Mouse (Mus musculus): ENCODE results near the gene Pcyt1a. TPM values are rescaled to one million over a fixed set of nuclear protein-coding genes. Genes with fewer than 3 reads are reported as not detected.
A peak's percentile ranks its signal among the peaks of the same experiment; 100 is the strongest.

The Pcyt1a gene
- polyA plus RNA-seq, 1 experiment, result 14.6 TPM

DNA sequence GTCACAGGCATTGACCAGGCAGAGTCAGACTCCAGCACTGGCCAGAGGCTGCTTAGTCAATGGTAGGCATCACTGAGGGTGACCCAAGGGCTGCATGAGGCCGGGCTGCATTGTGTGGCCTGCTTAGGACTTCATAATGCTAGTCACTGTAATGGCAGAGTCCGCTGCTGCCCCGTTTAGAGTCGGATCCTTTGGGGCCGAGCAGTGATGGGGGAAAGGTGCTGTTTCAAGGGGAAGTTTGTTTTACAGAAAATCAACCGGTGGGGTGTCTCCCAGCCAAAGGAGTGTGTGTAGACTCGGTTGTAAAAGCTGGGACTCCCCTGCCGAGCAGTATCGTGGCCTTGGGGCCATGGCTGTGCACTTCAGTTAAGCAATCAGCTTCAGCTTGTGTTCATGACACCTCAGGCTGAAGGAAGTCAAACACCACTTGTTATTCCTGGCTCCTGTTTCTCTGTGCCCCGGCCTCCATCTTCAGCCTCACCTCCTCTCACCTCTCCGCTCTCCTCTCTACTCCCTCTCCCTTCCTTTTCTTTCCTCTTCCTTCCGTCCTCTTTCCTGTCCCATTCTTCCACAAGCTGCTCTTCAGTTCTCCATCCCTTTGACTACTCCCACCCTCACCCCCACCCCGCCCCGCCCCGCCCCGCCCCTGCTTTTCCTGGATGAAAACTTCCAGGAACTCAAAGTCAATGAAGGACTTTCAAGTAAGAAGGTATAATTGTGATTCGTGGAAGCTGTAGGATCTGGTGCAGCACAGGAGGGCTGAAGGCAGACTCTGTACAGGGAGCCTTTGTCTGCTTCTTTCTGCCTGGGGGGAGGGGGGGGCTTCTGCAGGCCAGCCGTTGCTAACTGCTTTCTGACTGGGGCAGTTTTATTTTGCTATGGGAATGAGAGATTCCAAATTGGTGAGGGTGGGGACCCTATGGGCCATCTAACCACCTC lies 79.9 kb downstream of the Pcyt1a start:
- Histone ChIP-seq H3K4me1 (ENCODE audit: control insufficient read depth, insufficient read depth, low read length) (peaks cover 16% of the 10 kb centered on the region), H3K4me3 (ENCODE audit: low read depth, low read length) (peak overlapping the region; percentile 8), H3K9ac (ENCODE audit: low read depth, poor library complexity, severe bottlenecking) (peak overlapping the region; percentile 2; the same call in 1 of the 2 replicates), H3K36me3 (ENCODE audit: control insufficient read depth, insufficient read depth, low read length, poor library complexity, severe bottlenecking) (no peaks in the 10 kb centered on the region), H3K27me3 (ENCODE audit: control insufficient read depth, insufficient read depth, low read length, poor library complexity, severe bottlenecking) (no peaks in the 10 kb centered on the region), H3K9me3 (replicated peaks; ENCODE audit: control insufficient read depth, insufficient read depth, low read length, poor library complexity, severe bottlenecking) (no peaks in the 10 kb centered on the region), H3K27ac (ENCODE audit: insufficient read depth, low read length) (peak overlapping the region; percentile 90)
- no peak for TF ChIP-seq CTCF (IDR thresholded peaks at IDR 0.05; ENCODE audit: low read depth, low read length)
- no peak for TF ChIP-seq POLR2A (IDR thresholded peaks at IDR 0.05; ENCODE audit: insufficient read depth, low read length)
- peak; percentile 77 for TF ChIP-seq EP300 (IDR thresholded peaks at IDR 0.05; ENCODE audit: insufficient read depth, low read depth, low read length)

DNA sequence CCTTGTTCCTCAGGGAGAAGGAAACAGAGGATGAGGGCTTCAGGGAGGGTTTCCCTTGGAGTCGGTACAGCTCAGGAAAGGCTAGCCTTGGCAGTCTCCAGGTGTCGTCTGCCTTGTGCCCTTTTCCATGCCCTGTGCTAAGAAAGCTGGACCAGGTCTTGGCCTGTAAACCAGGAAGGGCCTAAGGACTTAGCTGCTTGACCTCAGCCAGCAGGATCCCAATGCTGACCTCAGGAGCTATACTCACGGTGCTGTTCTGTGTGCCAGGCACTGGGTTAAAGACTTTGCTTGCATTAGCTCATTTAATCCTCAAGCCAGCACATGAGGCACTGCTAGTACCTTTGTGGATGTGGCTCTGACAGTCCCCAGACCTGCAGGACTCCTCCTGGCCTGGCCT lies 80.6 kb downstream of the Pcyt1a start:
- TF ChIP-seq POLR2A (IDR thresholded peaks at IDR 0.05; ENCODE audit: insufficient read depth, low read length) (no peak), EP300 (IDR thresholded peaks at IDR 0.05; ENCODE audit: insufficient read depth, low read depth, low read length) (no peak; the same call in 1 of the 2 replicates), CTCF (IDR thresholded peaks at IDR 0.05; ENCODE audit: low read depth, low read length) (no peak)
- Histone ChIP-seq H3K4me3 (ENCODE audit: low read depth, low read length) (no peak overlapping the region), H3K4me1 (ENCODE audit: control insufficient read depth, insufficient read depth, low read length) (peaks cover 16% of the 10 kb centered on the region), H3K9me3 (replicated peaks; ENCODE audit: control insufficient read depth, insufficient read depth, low read length, poor library complexity, severe bottlenecking) (no peaks in the 10 kb centered on the region), H3K27ac (ENCODE audit: insufficient read depth, low read length) (peak overlapping the region; percentile 90), H3K9ac (ENCODE audit: low read depth, poor library complexity, severe bottlenecking) (no peak overlapping the region), H3K27me3 (ENCODE audit: control insufficient read depth, insufficient read depth, low read length, poor library complexity, severe bottlenecking) (no peaks in the 10 kb centered on the region), H3K36me3 (ENCODE audit: control insufficient read depth, insufficient read depth, low read length, poor library complexity, severe bottlenecking) (no peaks in the 10 kb centered on the region)

DNA sequence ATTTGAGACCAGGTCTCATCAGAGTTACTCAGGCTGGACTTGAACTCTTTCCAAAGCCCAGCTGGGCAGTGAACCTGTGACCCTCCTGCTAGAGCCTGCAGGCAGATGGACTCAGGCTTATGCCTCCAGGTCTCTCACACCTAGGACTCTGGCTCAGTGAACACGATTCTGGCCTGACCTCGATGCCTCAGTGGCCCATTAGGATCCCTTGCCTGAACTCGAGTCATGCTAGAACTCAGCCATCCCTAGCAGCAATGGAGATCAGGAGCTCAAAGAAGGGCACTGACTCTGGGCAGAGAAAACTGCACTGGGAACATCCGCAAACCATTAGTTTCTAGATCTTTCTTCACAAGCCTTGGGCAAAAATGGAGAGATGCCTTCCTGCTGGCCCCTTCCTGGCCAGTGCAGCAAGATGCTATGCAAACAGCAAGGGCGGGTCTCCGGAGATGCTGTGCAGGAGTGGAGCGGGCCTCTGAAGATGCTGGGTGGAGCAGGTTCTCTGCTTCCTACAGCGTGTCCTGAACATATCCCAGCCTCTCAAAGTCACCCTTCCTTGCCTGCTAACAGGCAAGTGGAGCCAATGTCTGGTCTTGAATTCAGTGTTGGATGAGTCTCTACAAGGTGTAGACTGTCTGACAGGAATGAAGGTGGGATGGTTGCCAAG lies 81.2 kb downstream of the Pcyt1a start:
- Histone ChIP-seq H3K4me1 (ENCODE audit: control insufficient read depth, insufficient read depth, low read length) (peaks cover 16% of the 10 kb centered on the region), H3K36me3 (ENCODE audit: control insufficient read depth, insufficient read depth, low read length, poor library complexity, severe bottlenecking) (no peaks in the 10 kb centered on the region), H3K27ac (ENCODE audit: insufficient read depth, low read length) (peak overlapping the region; percentile 90), H3K4me3 (ENCODE audit: low read depth, low read length) (no peak overlapping the region), H3K9me3 (replicated peaks; ENCODE audit: control insufficient read depth, insufficient read depth, low read length, poor library complexity, severe bottlenecking) (no peaks in the 10 kb centered on the region), H3K9ac (ENCODE audit: low read depth, poor library complexity, severe bottlenecking) (no peak overlapping the region), H3K27me3 (ENCODE audit: control insufficient read depth, insufficient read depth, low read length, poor library complexity, severe bottlenecking) (no peaks in the 10 kb centered on the region)
- no peak for TF ChIP-seq POLR2A (IDR thresholded peaks at IDR 0.05; ENCODE audit: insufficient read depth, low read length)
- TF ChIP-seq EP300 (IDR thresholded peaks at IDR 0.05; ENCODE audit: insufficient read depth, low read depth, low read length), result peak; percentile 66; the same call in 1 of the 2 replicates

DNA sequence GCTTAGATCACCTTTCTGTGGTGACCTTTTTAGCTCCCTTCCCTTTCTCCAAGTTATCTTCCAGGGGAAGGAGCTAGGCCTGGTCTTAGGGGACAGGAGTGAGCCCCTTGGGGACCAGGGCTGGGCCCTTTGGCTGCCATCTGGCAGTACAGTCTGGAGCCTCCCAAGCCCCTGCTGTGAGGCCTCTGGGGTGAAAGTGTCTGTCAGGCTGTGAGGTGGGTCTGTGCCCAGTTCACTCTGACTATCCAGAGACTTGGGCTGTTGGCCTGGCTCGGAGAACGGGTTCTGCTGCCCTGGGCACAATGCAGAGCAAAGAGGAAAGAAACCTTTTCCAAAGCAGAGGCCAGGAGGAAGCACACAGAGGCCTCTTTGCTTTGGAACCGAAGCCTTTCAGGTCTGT lies 82.2 kb downstream of the Pcyt1a start:
- no peak overlapping the region for H3K9ac ChIP-seq (ENCODE audit: low read depth, poor library complexity, severe bottlenecking)
- no peaks in the 10 kb centered on the region for H3K9me3 ChIP-seq (replicated peaks; ENCODE audit: control insufficient read depth, insufficient read depth, low read length, poor library complexity, severe bottlenecking)
- H3K36me3 ChIP-seq (ENCODE audit: control insufficient read depth, insufficient read depth, low read length, poor library complexity, severe bottlenecking), result no peaks in the 10 kb centered on the region
- peak overlapping the region; percentile 26 for H3K27ac ChIP-seq (ENCODE audit: insufficient read depth, low read length)
- no peak for TF ChIP-seq EP300 (IDR thresholded peaks at IDR 0.05; ENCODE audit: insufficient read depth, low read depth, low read length)
- TF ChIP-seq CTCF (IDR thresholded peaks at IDR 0.05; ENCODE audit: low read depth, low read length), result no peak
- no peak for TF ChIP-seq POLR2A (IDR thresholded peaks at IDR 0.05; ENCODE audit: insufficient read depth, low read length)
- no peak overlapping the region for H3K4me3 ChIP-seq (ENCODE audit: low read depth, low read length)
- peaks cover 16% of the 10 kb centered on the region for H3K4me1 ChIP-seq (ENCODE audit: control insufficient read depth, insufficient read depth, low read length)
- H3K27me3 ChIP-seq (ENCODE audit: control insufficient read depth, insufficient read depth, low read length, poor library complexity, severe bottlenecking), result no peaks in the 10 kb centered on the region

DNA sequence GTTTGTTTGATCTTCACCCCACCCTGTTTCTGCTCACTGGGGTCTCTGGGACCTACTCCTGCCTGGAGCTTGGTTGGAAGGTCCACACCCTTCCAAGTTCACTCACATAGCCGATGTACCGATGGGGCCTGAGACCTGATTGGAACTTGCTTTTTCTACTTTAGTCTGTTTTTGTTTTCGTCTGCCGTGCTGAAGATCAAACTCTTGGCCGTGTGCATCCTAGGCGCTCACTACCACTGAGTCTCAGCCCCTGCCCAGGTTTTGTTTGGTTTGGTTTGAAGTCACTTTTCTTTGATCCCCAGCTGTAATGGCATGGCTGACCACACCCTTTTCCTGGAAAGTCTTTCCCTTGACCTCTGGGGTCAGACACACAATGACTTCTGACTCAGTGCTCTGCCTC lies 82.7 kb downstream of the Pcyt1a start:
- H3K9me3 ChIP-seq (replicated peaks; ENCODE audit: control insufficient read depth, insufficient read depth, low read length, poor library complexity, severe bottlenecking), result no peaks in the 10 kb centered on the region
- H3K9ac ChIP-seq (ENCODE audit: low read depth, poor library complexity, severe bottlenecking), result no peak overlapping the region
- peak overlapping the region; percentile 26 for H3K27ac ChIP-seq (ENCODE audit: insufficient read depth, low read length)
- no peaks in the 10 kb centered on the region for H3K36me3 ChIP-seq (ENCODE audit: control insufficient read depth, insufficient read depth, low read length, poor library complexity, severe bottlenecking)
- no peak overlapping the region for H3K4me3 ChIP-seq (ENCODE audit: low read depth, low read length)
- no peak for TF ChIP-seq CTCF (IDR thresholded peaks at IDR 0.05; ENCODE audit: low read depth, low read length)
- TF ChIP-seq EP300 (IDR thresholded peaks at IDR 0.05; ENCODE audit: insufficient read depth, low read depth, low read length), result 0 out of 2 replicates have a peak, but pooled peaks have one; percentile 24
- peaks cover 19% of the 10 kb centered on the region for H3K4me1 ChIP-seq (ENCODE audit: control insufficient read depth, insufficient read depth, low read length)
- H3K27me3 ChIP-seq (ENCODE audit: control insufficient read depth, insufficient read depth, low read length, poor library complexity, severe bottlenecking), result no peaks in the 10 kb centered on the region

DNA sequence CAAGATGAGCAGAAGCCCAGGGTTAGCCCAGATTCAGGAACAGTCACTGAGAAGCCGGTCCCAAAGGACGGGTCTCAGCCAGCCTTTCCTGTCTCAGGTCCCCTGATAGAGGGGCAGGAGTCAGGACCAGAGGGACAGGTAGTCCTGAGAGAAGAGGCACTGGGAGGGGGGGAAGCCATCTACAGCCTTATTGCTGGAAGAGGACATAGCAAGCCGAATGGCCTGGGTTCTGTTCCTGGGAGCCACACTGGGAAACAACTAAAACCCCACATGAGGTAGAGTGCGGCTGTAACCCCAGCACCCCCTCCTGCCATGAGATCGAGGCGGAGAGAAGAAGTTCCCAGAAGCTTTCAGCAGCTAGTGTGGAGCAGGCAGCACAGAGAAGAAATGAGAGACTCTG lies 83.2 kb downstream of the Pcyt1a start:
- no peak overlapping the region for H3K4me3 ChIP-seq (ENCODE audit: low read depth, low read length)
- TF ChIP-seq CTCF (IDR thresholded peaks at IDR 0.05; ENCODE audit: low read depth, low read length) (no peak), EP300 (IDR thresholded peaks at IDR 0.05; ENCODE audit: insufficient read depth, low read depth, low read length) (no peak), POLR2A (IDR thresholded peaks at IDR 0.05; ENCODE audit: insufficient read depth, low read length) (no peak)
- H3K27me3 ChIP-seq (ENCODE audit: control insufficient read depth, insufficient read depth, low read length, poor library complexity, severe bottlenecking), result no peaks in the 10 kb centered on the region
- peak overlapping the region; percentile 4; the same call in 1 of the 2 replicates for H3K27ac ChIP-seq (ENCODE audit: insufficient read depth, low read length)
- H3K9me3 ChIP-seq (replicated peaks; ENCODE audit: control insufficient read depth, insufficient read depth, low read length, poor library complexity, severe bottlenecking), result no peaks in the 10 kb centered on the region
- H3K36me3 ChIP-seq (ENCODE audit: control insufficient read depth, insufficient read depth, low read length, poor library complexity, severe bottlenecking), result no peaks in the 10 kb centered on the region
- H3K4me1 ChIP-seq (ENCODE audit: control insufficient read depth, insufficient read depth, low read length), result peaks cover 14% of the 10 kb centered on the region
- H3K9ac ChIP-seq (ENCODE audit: low read depth, poor library complexity, severe bottlenecking), result no peak overlapping the region
